Mouse (Mus musculus): ENCODE data around the gene Rnf126.

GRCm38 (mm10) chr10:79745411-79745810 lies 21.3 kb downstream of the Rnf126 start:
- no peak for TF ChIP-seq POLR2A (IDR thresholded peaks at IDR 0.05; ENCODE audit: insufficient read depth, low read length)
- no peak for TF ChIP-seq CTCF (IDR thresholded peaks at IDR 0.05; ENCODE audit: low read depth, low read length)
